Mouse (Mus musculus): Measurements from ENCODE around the gene Zfp810. TPM values are rescaled to one million over a fixed set of nuclear protein-coding genes. Genes with fewer than 3 reads are reported as not detected.

Gene Zfp810
- polyA plus RNA-seq, 1 experiment from 2014 or later: 32.7 TPM

GRCm38 (mm10) chr9:22244242-22244641, 63.2 kb downstream of the Zfp810 start:
- Histone ChIP-seq H3K27ac (ENCODE audit: low read length) (no peak overlapping the region), H3K4me2 (ENCODE audit: low read length) (no peak overlapping the region), H3K27me3 (ENCODE audit: control insufficient read depth, insufficient read depth, low read depth, low read length) (no peaks in the 10 kb centered on the region), H3K4me3 (ENCODE audit: low read depth, low read length) (no peak overlapping the region), H3K9ac (ENCODE audit: low read depth, low read length) (no peak overlapping the region), H3K36me3 (ENCODE audit: control insufficient read depth, insufficient read depth, low read length) (peaks cover 53% of the 10 kb centered on the region), H3K9me3 (replicated peaks; ENCODE audit: control insufficient read depth, low read length, poor library complexity, severe bottlenecking) (peaks cover 17% of the 10 kb centered on the region), H3K4me1 (ENCODE audit: control insufficient read depth, insufficient read depth, low read length) (no peaks in the 10 kb centered on the region)
- 97% methylated on average over 2 of the region's 2 CpGs for WGBS
- no peak for ATAC-seq

GRCm38 (mm10) chr9:22240001-22240400, 67.4 kb downstream of the Zfp810 start:
- no peak overlapping the region for H3K4me2 ChIP-seq (ENCODE audit: low read length)
- no peak overlapping the region for H3K27ac ChIP-seq (ENCODE audit: low read length)
- H3K4me3 ChIP-seq (ENCODE audit: low read depth, low read length): no peak overlapping the region
- H3K9ac ChIP-seq (ENCODE audit: low read depth, low read length): no peak overlapping the region
- ATAC-seq: no peak
- WGBS: 95% methylated on average over 4 of the region's 4 CpGs
- H3K36me3 ChIP-seq (ENCODE audit: control insufficient read depth, insufficient read depth, low read length): peaks cover 50% of the 10 kb centered on the region
- 0 out of 2 replicates have a peak, but pooled peaks cover 2% of the 10 kb centered on the region for H3K9me3 ChIP-seq (replicated peaks; ENCODE audit: control insufficient read depth, low read length, poor library complexity, severe bottlenecking)
- H3K27me3 ChIP-seq (ENCODE audit: control insufficient read depth, insufficient read depth, low read depth, low read length): no peaks in the 10 kb centered on the region
- H3K4me1 ChIP-seq (ENCODE audit: control insufficient read depth, insufficient read depth, low read length): no peaks in the 10 kb centered on the region

GRCm38 (mm10) chr9:22230556-22230955, 76.9 kb downstream of the Zfp810 start:
- no peak for ATAC-seq

GRCm38 (mm10) chr9:22230061-22230460, 77.4 kb downstream of the Zfp810 start:
- H3K4me1 ChIP-seq (ENCODE audit: control insufficient read depth, insufficient read depth, low read length): peaks cover 4% of the 10 kb centered on the region; the same call in 1 of the 2 replicates
- no peak overlapping the region for H3K27ac ChIP-seq (ENCODE audit: low read length)
- H3K27me3 ChIP-seq (ENCODE audit: control insufficient read depth, insufficient read depth, low read depth, low read length): no peaks in the 10 kb centered on the region
- 93% methylated on average over 3 of the region's 3 CpGs for WGBS
- H3K36me3 ChIP-seq (ENCODE audit: control insufficient read depth, insufficient read depth, low read length): no peaks in the 10 kb centered on the region
- H3K4me3 ChIP-seq (ENCODE audit: low read depth, low read length): no peak overlapping the region
- ATAC-seq: no peak
- H3K9me3 ChIP-seq (replicated peaks; ENCODE audit: control insufficient read depth, low read length, poor library complexity, severe bottlenecking): no peaks in the 10 kb centered on the region
- no peak overlapping the region for H3K9ac ChIP-seq (ENCODE audit: low read depth, low read length)
- no peak overlapping the region for H3K4me2 ChIP-seq (ENCODE audit: low read length)

More at GRCm38 (mm10) chr9:22230556-22230955, 76.9 kb downstream of the Zfp810 start:
- Histone ChIP-seq H3K9ac (ENCODE audit: low read depth, low read length) (no peak overlapping the region), H3K4me2 (ENCODE audit: low read length) (no peak overlapping the region), H3K4me1 (ENCODE audit: control insufficient read depth, insufficient read depth, low read length) (peaks cover 4% of the 10 kb centered on the region; the same call in 1 of the 2 replicates), H3K9me3 (replicated peaks; ENCODE audit: control insufficient read depth, low read length, poor library complexity, severe bottlenecking) (no peaks in the 10 kb centered on the region), H3K36me3 (ENCODE audit: control insufficient read depth, insufficient read depth, low read length) (no peaks in the 10 kb centered on the region), H3K27ac (ENCODE audit: low read length) (no peak overlapping the region), H3K27me3 (ENCODE audit: control insufficient read depth, insufficient read depth, low read depth, low read length) (no peaks in the 10 kb centered on the region), H3K4me3 (ENCODE audit: low read depth, low read length) (no peak overlapping the region)

- ATAC-seq: no peak
- Histone ChIP-seq H3K36me3 (ENCODE audit: control insufficient read depth, insufficient read depth, low read length) (no peaks in the 10 kb centered on the region), H3K27ac (ENCODE audit: low read length) (no peak overlapping the region), H3K9ac (ENCODE audit: low read depth, low read length) (no peak overlapping the region), H3K4me3 (ENCODE audit: low read depth, low read length) (no peak overlapping the region), H3K27me3 (ENCODE audit: control insufficient read depth, insufficient read depth, low read depth, low read length) (no peaks in the 10 kb centered on the region), H3K9me3 (replicated peaks; ENCODE audit: control insufficient read depth, low read length, poor library complexity, severe bottlenecking) (no peaks in the 10 kb centered on the region), H3K4me1 (ENCODE audit: control insufficient read depth, insufficient read depth, low read length) (peaks cover 4% of the 10 kb centered on the region; the same call in 1 of the 2 replicates), H3K4me2 (ENCODE audit: low read length) (no peak overlapping the region)
- WGBS: 90% methylated on average over 7 of the region's 7 CpGs
These were observed 77.9 kb downstream of the Zfp810 start for GRCm38 (mm10) chr9:22229386-22230026.

GRCm38 (mm10) chr9:22226846-22227245, 80.6 kb downstream of the Zfp810 start:
- H3K27ac ChIP-seq (ENCODE audit: low read length): no peak overlapping the region
- H3K36me3 ChIP-seq (ENCODE audit: control insufficient read depth, insufficient read depth, low read length): no peaks in the 10 kb centered on the region
- H3K9me3 ChIP-seq (replicated peaks; ENCODE audit: control insufficient read depth, low read length, poor library complexity, severe bottlenecking): no peaks in the 10 kb centered on the region
- peaks cover 4% of the 10 kb centered on the region; the same call in 1 of the 2 replicates for H3K4me1 ChIP-seq (ENCODE audit: control insufficient read depth, insufficient read depth, low read length)
- ATAC-seq: no peak
- H3K4me3 ChIP-seq (ENCODE audit: low read depth, low read length): no peak overlapping the region
- no peak overlapping the region for H3K9ac ChIP-seq (ENCODE audit: low read depth, low read length)
- no peaks in the 10 kb centered on the region for H3K27me3 ChIP-seq (ENCODE audit: control insufficient read depth, insufficient read depth, low read depth, low read length)
- 93% methylated on average over 15 of the region's 15 CpGs for WGBS
- no peak overlapping the region for H3K4me2 ChIP-seq (ENCODE audit: low read length)

Other genes with a start within 250 kb of the Zfp810 start
- gene Gm49318, start 236.4 kb downstream of the Zfp810 start, polyA plus RNA-seq (2015; fragmentation: Nextera tagmentation; extraction: Ambion mirVana): not detected in 2 replicates
- gene Zfp653, start 236.3 kb downstream of the Zfp810 start, polyA plus RNA-seq (2015; fragmentation: Nextera tagmentation; extraction: Ambion mirVana): 18.1 and 18.8 TPM in 2 replicates
- gene Ecsit, start 222.2 kb downstream of the Zfp810 start, polyA plus RNA-seq (2015; fragmentation: Nextera tagmentation; extraction: Ambion mirVana): 54.8 and 57.4 TPM in 2 replicates
- 0.67 and 0.88 TPM in 2 replicates for gene Cnn1, start 208.4 kb downstream of the Zfp810 start, polyA plus RNA-seq (2015; fragmentation: Nextera tagmentation; extraction: Ambion mirVana)
- gene Elof1, start 190.5 kb downstream of the Zfp810 start, polyA plus RNA-seq (2015; fragmentation: Nextera tagmentation; extraction: Ambion mirVana): 170 and 188 TPM in 2 replicates
- 0.35 and 4.1 TPM in 2 replicates for gene Acp5, start 171.9 kb downstream of the Zfp810 start, polyA plus RNA-seq (2015; fragmentation: Nextera tagmentation; extraction: Ambion mirVana)
- 86.8 and 96.6 TPM in 2 replicates for gene Pigyl, start 150.8 kb downstream of the Zfp810 start, polyA plus RNA-seq (2015; fragmentation: Nextera tagmentation; extraction: Ambion mirVana)
- 0.72 and 0.85 TPM in 2 replicates for gene Zfp872, start 119.6 kb downstream of the Zfp810 start, polyA plus RNA-seq (2015; fragmentation: Nextera tagmentation; extraction: Ambion mirVana)
- 8.7 and 11.4 TPM in 2 replicates for gene Zfp809, start 81.9 kb downstream of the Zfp810 start, polyA plus RNA-seq (2015; fragmentation: Nextera tagmentation; extraction: Ambion mirVana)
- 11.9 and 12.0 TPM in 2 replicates for gene Zfp599, start 47.8 kb downstream of the Zfp810 start, polyA plus RNA-seq (2015; fragmentation: Nextera tagmentation; extraction: Ambion mirVana)
- gene Anln, start 81.5 kb upstream of the Zfp810 start, polyA plus RNA-seq (2015; fragmentation: Nextera tagmentation; extraction: Ambion mirVana): 3.4 and 4.6 TPM in 2 replicates
- gene 9530077C05Rik, start 103.9 kb upstream of the Zfp810 start, polyA plus RNA-seq (2015; fragmentation: Nextera tagmentation; extraction: Ambion mirVana): 17.3 and 19.7 TPM in 2 replicates
- not detected in 2 replicates for gene Gm17545, start 146.6 kb upstream of the Zfp810 start, polyA plus RNA-seq (2015; fragmentation: Nextera tagmentation; extraction: Ambion mirVana)
- 66.0 and 66.1 TPM in 2 replicates for gene Rp9, start 162.1 kb upstream of the Zfp810 start, polyA plus RNA-seq (2015; fragmentation: Nextera tagmentation; extraction: Ambion mirVana)
- 29.3 and 35.3 TPM in 2 replicates for gene Bbs9, start 168.1 kb upstream of the Zfp810 start, polyA plus RNA-seq (2015; fragmentation: Nextera tagmentation; extraction: Ambion mirVana)

All from midbrain, embryonic 16.5 days (tissue).